Mouse (Mus musculus) stomach, embryonic 16.5 days (tissue): ENCODE data around the gene Traf3ip1. TPM values are rescaled to one million over a fixed set of nuclear protein-coding genes. Genes with fewer than 3 reads are reported as not detected.

Source experiments
- ATAC-seq: fragments of 200-750 bp; cut with Nextera tagmentation; 2 replicates; pipeline ENCODE4 v1.8.0; 2017; ENCODE audit warnings: moderate number of reproducible peaks, moderate TSS enrichment; ENCODE audit not compliant: insufficient read depth, low FRiP score
- H3K27ac ChIP-seq: fragments of 300-500 bp; sonication (generic); 2 replicates; pipeline ENCODE4 v1.5.1; 2014; ENCODE audit warnings: low read length
- H3K27me3 ChIP-seq: fragments of 300-500 bp; sonication (generic); 2 replicates; pipeline ENCODE4 v1.6.1; 2014; ENCODE audit warnings: low read length, control low read depth, mixed read lengths; ENCODE audit not compliant: control insufficient read depth, insufficient read depth
- H3K36me3 ChIP-seq: fragments of 300-500 bp; sonication (generic); 2 replicates; pipeline ENCODE4 v1.6.1; 2014; ENCODE audit warnings: low read length; ENCODE audit not compliant: control insufficient read depth, insufficient read depth
- H3K4me1 ChIP-seq: fragments of 300-500 bp; sonication (generic); 2 replicates; pipeline ENCODE4 v1.6.1; 2014; ENCODE audit warnings: low read length, control low read depth, mixed read lengths; ENCODE audit not compliant: control insufficient read depth, insufficient read depth
- H3K4me2 ChIP-seq: fragments of 300-500 bp; sonication (generic); 2 replicates; pipeline ENCODE4 v1.6.1; 2014; ENCODE audit warnings: low read depth, low read length, mixed read lengths
- H3K4me3 ChIP-seq: fragments of 300-500 bp; sonication (generic); replicated peaks from 2 replicates; pipeline ENCODE4 v1.5.1; 2014; ENCODE audit warnings: mild to moderate bottlenecking, low read length
- H3K9ac ChIP-seq: fragments of 300-500 bp; sonication (generic); 2 replicates; pipeline ENCODE4 v1.6.1; 2014; ENCODE audit warnings: low read length
- H3K9me3 ChIP-seq: fragments of 300-500 bp; sonication (generic); replicated peaks from 2 replicates; pipeline ENCODE4 v1.6.1; 2016; ENCODE audit warnings: low read length, control low read depth; ENCODE audit not compliant: control insufficient read depth
- WGBS: fragments of 180-500 bp; shearing (Covaris S2); extraction: QIAGEN DNeasy Blood & Tissue Kit; methylation state at CpG from one replicate; pipeline ENCODE4 v1.1.7; 2014; 5-methylcytosine and 5-hydroxymethylcytosine counted together
- polyA plus RNA-seq: library from polyadenylated mRNA; unstranded; fragments of >200 nt; fragmentation: Nextera tagmentation; extraction: Ambion mirVana; gene quantifications from 2 replicates; pipeline ENCODE4 v1.2.1, GENCODE M21; 2015

Traf3ip1 gene
- polyA plus RNA-seq, 1 experiment from 2014 or later: 7.9 TPM

DNA sequence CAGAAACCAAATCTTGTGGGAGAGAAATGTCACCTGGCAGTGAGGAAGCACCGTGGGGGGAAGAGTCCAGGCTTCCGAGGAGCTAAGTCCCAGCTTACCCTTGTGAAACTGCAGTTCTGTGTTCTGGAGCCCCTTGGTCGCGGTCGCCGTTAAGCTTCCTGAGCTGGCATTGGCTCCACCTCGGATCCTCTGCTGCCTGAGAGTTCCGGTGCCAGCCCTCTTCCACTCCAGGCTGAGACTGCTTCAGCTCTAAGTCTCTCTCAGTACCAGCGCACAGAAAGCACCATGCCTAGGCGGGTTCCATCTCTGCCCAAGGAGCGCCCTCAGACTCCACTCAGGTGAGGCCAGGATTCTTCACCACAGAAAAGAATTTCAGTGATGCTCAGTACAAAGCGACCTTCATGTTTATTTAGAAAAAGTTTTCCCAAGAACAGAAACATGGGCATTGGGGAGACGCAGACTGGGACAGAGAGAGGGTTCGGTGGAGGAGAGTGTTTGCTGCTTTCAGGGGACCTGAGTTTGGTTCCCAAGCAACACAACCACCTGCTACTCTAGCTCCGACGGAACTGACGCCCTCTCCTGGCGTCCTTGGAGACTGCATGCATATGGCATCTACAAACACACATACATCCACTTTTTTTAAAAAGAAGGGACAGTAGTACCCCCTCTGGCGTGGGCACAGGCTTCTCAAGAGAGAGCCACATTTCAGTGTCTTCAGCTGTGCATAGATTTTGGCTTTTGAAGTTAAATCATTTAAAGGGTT lies 39.7 kb downstream of the Traf3ip1 start:
- Histone ChIP-seq H3K27me3 (peaks cover 7% of the 10 kb centered on the region), H3K36me3 (no peaks in the 10 kb centered on the region), H3K4me3 (no peak overlapping the region), H3K4me1 (0 out of 2 replicates have a peak, but pooled peaks cover 3% of the 10 kb centered on the region), H3K9me3 (no peaks in the 10 kb centered on the region), H3K4me2 (no peak overlapping the region), H3K9ac (no peak overlapping the region), H3K27ac (no peak overlapping the region)
- 70% methylated on average over 19 of the region's 19 CpGs for WGBS
- ATAC-seq: no peak

DNA sequence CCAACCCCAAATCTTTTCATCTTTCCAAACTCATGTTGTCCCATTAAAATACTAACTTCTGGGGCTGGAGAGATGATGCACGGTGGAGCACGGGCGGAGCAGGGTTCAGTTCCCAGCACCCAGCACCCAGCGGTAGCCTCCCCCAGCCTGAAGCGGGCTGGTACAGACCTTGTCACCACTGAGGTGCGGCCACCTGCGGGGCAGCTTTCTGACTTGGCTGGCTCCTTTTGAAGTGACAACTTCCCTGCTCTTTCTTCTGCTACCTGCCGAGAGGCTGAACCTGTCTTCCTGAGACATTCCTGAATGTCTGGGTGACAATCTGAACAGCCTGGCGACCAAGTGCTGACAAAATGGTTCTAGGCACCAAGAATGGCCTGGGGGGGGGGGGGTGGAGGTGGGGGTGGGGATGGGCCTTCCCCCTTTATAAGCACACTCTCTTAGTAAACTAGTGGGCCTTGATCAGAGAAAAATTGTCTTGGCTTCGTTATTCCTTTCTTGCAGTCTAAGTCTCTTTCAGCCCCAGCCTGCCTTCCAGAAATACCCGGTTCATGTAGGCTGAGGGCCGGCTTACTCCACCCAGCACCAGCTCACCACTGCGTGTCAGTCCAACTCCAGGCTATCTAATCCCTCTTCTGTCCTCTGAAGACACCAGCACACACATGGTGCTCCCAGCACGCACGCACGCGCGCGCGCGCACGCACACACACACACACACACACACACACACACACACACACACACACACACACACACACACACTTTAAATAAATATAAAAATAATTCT lies 43.5 kb downstream of the Traf3ip1 start:
- no peak overlapping the region for H3K27ac ChIP-seq
- H3K9ac ChIP-seq: no peak overlapping the region
- H3K9me3 ChIP-seq: no peaks in the 10 kb centered on the region
- no peaks in the 10 kb centered on the region for H3K36me3 ChIP-seq
- no peak overlapping the region for H3K4me3 ChIP-seq
- peaks cover 12% of the 10 kb centered on the region for H3K27me3 ChIP-seq
- no peak for ATAC-seq
- H3K4me1 ChIP-seq: peaks cover 13% of the 10 kb centered on the region
- 24% methylated on average over 22 of the region's 22 CpGs for WGBS
- no peak overlapping the region for H3K4me2 ChIP-seq

DNA sequence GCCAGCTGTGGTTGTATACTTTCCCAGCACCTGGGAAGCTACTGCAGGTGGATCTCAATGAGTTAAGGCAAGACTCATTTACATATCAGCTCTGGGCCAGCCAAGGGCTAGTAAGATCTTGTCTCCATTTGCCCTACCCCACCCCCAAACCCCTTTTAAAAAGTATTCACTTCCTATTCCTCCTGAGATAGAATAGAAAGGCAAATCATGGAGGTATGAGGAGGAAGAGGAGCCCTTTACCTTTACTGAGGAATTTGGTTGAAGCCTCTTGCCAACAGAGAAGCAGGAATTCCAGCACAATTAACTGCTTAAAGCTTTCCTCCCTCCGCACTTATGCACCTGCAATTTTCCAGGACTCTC lies 44.1 kb downstream of the Traf3ip1 start:
- Histone ChIP-seq H3K4me1 (peaks cover 13% of the 10 kb centered on the region), H3K27ac (no peak overlapping the region), H3K9me3 (no peaks in the 10 kb centered on the region), H3K4me2 (no peak overlapping the region), H3K4me3 (no peak overlapping the region), H3K9ac (no peak overlapping the region), H3K27me3 (peaks cover 12% of the 10 kb centered on the region), H3K36me3 (no peaks in the 10 kb centered on the region)
- 50% methylated on average over 1 of the region's 1 CpGs for whole genome bisulfite sequencing
- ATAC-seq: no peak

DNA sequence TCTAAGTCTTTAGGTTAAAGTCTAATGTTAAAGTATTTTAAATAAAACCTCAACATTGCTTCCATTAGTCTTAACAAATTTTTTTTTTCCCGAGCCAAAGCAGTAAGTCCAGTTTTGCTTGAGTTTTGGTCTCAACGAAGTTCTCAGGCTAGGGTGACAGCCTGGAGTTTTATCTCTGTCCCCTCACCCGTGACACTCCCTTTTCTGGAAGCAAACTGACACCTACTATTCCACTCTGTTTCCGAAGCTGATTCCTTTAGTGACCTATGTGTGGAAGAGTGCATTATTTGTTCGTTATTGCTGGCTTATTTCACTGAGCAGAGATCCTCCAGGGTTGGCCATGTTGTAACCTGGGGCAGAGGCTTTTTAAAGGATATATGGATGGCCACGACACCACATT lies 44.8 kb downstream of the Traf3ip1 start:
- peaks cover 13% of the 10 kb centered on the region for H3K4me1 ChIP-seq
- peaks cover 12% of the 10 kb centered on the region for H3K27me3 ChIP-seq
- peak overlapping the region; percentile 98; the same call in 1 of the 2 replicates for H3K4me2 ChIP-seq
- H3K27ac ChIP-seq: no peak overlapping the region
- H3K36me3 ChIP-seq: no peaks in the 10 kb centered on the region
- H3K9ac ChIP-seq: no peak overlapping the region; the same call in 1 of the 2 replicates
- ATAC-seq: no peak
- no peaks in the 10 kb centered on the region for H3K9me3 ChIP-seq
- H3K4me3 ChIP-seq: no peak overlapping the region
- WGBS: 28% methylated on average over 6 of the region's 6 CpGs

DNA sequence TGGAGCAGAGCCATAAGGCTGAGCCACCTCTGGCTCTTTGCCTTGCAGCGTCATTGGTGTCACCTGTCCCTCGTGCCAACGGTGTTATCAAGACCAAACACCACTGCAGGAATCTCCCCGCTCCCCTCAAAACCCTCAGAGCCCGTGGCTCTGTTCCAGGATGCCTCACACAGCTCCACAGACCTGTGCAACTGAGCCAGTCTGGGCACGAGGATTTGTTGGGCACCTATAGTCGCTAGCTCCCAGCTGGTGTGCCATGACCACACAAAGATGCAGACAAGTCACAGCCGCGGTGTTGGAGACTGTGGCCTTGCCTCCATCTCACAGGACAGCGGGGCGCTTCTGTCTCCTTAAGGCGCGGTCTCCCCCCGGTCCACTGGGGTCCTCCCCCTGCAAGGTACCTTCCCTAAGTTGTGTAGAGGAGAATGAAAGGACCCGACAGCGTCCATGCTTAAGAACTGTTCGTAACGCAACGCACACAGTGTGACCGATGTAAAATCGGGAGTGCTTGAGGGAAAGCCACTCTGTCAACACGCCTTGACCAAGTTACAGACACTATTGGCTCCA lies 45.3 kb downstream of the Traf3ip1 start:
- 2% methylated on average over 22 of the region's 22 CpGs for WGBS
- Histone ChIP-seq H3K36me3 (no peaks in the 10 kb centered on the region), H3K27ac (no peak overlapping the region), H3K4me1 (peaks cover 13% of the 10 kb centered on the region), H3K27me3 (peaks cover 12% of the 10 kb centered on the region), H3K9me3 (no peaks in the 10 kb centered on the region), H3K4me2 (peak overlapping the region; percentile 98), H3K9ac (peak overlapping the region; percentile 72), H3K4me3 (peak overlapping the region; percentile 95)
- ATAC-seq: peak; percentile 8; the same call in 1 of the 2 replicates

DNA sequence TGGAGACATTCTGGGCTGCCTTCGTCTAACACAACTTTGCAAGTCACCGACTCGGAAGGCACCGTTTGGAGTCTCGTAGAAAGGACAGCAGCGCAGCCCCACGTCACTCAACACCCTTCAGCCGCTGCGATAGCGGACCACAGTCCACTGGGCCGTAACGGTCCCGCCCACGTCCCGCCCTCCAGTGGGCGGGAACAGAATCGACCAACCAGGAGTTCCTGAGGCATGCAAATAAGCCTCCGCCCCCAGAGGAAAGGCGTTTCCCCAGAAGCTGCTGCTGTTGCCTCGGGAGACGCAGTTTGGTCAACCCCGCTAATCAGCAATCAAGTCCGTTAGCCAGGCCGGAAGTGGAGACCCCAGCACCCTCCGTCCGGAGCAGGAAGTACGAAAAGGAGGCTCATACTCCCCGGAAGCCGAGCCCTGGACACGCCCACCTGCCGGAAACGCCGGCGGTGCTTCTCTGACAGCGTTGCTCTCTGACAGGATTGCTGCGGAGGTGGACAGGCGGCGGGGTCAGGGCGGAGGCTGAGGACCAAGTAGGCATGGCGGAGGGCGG lies 45.9 kb downstream of the Traf3ip1 start, which contains the start of gene Asb1:
TSS of gene Asb1 (plus strand) at position 274 of the 556 bp plus-strand sequence.
- H3K4me2 ChIP-seq: peak within 1 kb of the TSS; percentile 98

DNA sequence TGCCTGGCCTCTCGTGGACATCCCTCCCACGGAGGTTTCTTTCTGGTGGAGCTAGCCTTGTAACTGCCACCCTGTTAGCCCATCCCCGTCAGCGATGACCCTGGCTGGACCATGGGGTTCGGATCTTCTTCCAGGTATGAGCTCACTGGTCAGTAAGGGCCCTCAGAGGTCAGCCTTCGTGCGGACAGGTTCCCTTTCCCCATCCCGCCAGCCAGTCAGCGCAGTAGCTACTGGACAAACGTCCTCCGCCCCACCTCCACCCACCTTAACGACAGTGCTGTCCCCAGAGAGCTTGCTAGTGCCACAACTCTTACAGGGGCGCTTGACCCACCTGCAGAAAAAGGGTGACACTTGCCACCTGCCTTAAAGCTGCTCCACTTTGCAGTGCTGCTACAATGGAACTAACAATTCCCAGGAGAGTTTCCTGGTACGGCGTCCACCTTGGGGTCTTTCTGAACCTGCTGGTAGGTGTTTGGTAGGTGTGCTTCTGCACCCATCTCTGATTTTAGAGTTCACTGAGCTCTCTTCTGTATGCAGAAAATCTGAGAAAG lies 46.7 kb downstream of the Traf3ip1 start:
- ATAC-seq: no peak
- H3K4me3 ChIP-seq: peak overlapping the region; percentile 95
- no peaks in the 10 kb centered on the region for H3K9me3 ChIP-seq
- H3K4me1 ChIP-seq: peaks cover 13% of the 10 kb centered on the region
- peak overlapping the region; percentile 87 for H3K9ac ChIP-seq
- H3K4me2 ChIP-seq: peak overlapping the region; percentile 98
- H3K27me3 ChIP-seq: peaks cover 12% of the 10 kb centered on the region
- H3K27ac ChIP-seq: no peak overlapping the region
- no peaks in the 10 kb centered on the region for H3K36me3 ChIP-seq
- WGBS: 15% methylated on average over 15 of the region's 15 CpGs

More for the DNA sequence above, 45.9 kb downstream of the Traf3ip1 start, which contains the start of gene Asb1:
- Histone ChIP-seq H3K27ac (peak within 1 kb of the TSS; percentile 38; the same call in 1 of the 2 replicates), H3K36me3 (no peaks in the 10 kb centered on the region), H3K4me1 (peaks cover 13% of the 10 kb centered on the region), H3K9me3 (no peaks in the 10 kb centered on the region), H3K4me3 (peak within 1 kb of the TSS; percentile 95), H3K27me3 (peaks cover 12% of the 10 kb centered on the region), H3K9ac (peak within 1 kb of the TSS; percentile 87)
- WGBS: under 1% methylated on average over 41 of the region's 41 CpGs
- ATAC-seq: peak; percentile 97

DNA sequence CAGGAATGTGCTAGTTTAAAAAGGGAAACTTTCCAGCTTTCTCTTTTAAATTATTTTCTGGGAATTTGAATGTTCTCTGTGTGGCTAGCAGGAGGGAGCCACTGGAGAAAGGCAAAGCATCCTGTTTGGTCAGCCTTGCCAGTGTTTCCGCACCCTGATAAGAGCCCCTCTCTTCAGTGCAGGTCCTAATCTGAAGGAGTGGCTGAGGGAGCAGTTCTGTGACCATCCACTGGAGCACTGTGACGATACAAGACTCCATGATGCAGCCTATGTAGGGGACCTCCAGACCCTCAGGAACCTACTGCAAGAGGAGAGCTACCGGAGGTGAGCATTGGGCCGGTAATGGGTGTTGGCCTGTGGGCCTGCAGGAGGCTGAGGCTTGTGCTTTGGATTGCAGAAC lies 49.5 kb downstream of the Traf3ip1 start:
- no peak overlapping the region for H3K4me2 ChIP-seq
- H3K27me3 ChIP-seq: peaks cover 6% of the 10 kb centered on the region; the same call in 1 of the 2 replicates
- H3K4me3 ChIP-seq: no peak overlapping the region
- H3K4me1 ChIP-seq: peaks cover 13% of the 10 kb centered on the region
- H3K36me3 ChIP-seq: 0 out of 2 replicates have a peak, but pooled peaks cover 6% of the 10 kb centered on the region
- no peaks in the 10 kb centered on the region for H3K9me3 ChIP-seq
- H3K9ac ChIP-seq: no peak overlapping the region
- ATAC-seq: no peak
- no peak overlapping the region for H3K27ac ChIP-seq
- 83% methylated on average over 4 of the region's 4 CpGs for WGBS
